Mouse (Mus musculus) cerebellum, postnatal 36 days (tissue): ENCODE data around the gene Tap2.

Experiments
- DNase-seq, 2 experiments: peaks; one replicate each; pipeline ENCODE4 v3.0.0; 2021 to 2022; ENCODE audit warnings: mixed read lengths in 2 of 2

Gene Tap2

GRCm38 (mm10) chr17:34196941-34197894, 6.1 kb upstream of the Tap2 start, which contains the start of gene Psmb8:
Psmb8 (plus strand) TSS chr17:34197721.
- peak; percentile 78 to 79 for DNase-seq

GRCm38 (mm10) chr17:34197904-34198520, 5.3 kb upstream of the Tap2 start:
- no peak for DNase-seq

- no peak for DNase-seq
Measured at GRCm38 (mm10) chr17:34198521-34198912, 4.8 kb upstream of the Tap2 start.

- no peak for DNase-seq
Measured at GRCm38 (mm10) chr17:34199050-34199619, 4.2 kb upstream of the Tap2 start.

GRCm38 (mm10) chr17:34200047-34200446, 3.3 kb upstream of the Tap2 start:
- no peak for DNase-seq

GRCm38 (mm10) chr17:34200772-34201505, 2.4 kb upstream of the Tap2 start:
- no peak for DNase-seq

- DNase-seq, result no peak
Measured at GRCm38 (mm10) chr17:34201506-34202055, 1.7 kb upstream of the Tap2 start.

GRCm38 (mm10) chr17:34202760-34203442, 426 bp upstream of the Tap2 start:
- no peak for DNase-seq

- peak; percentile 81 to 84 for DNase-seq
Measured at GRCm38 (mm10) chr17:34204303-34205010, 1.1 kb downstream of the Tap2 start.

GRCm38 (mm10) chr17:34205021-34205745, 1.9 kb downstream of the Tap2 start:
- DNase-seq, result no peak

- no peak for DNase-seq
Measured at GRCm38 (mm10) chr17:34205746-34206176, 2.4 kb downstream of the Tap2 start.

- no peak for DNase-seq
Measured at GRCm38 (mm10) chr17:34206731-34207130, 3.4 kb downstream of the Tap2 start.

GRCm38 (mm10) chr17:34207456-34207855, 4.1 kb downstream of the Tap2 start:
- no peak for DNase-seq

- no peak for DNase-seq
Measured at GRCm38 (mm10) chr17:34207866-34208265, 4.5 kb downstream of the Tap2 start.

GRCm38 (mm10) chr17:34208421-34208820, 5.1 kb downstream of the Tap2 start:
- no peak for DNase-seq

GRCm38 (mm10) chr17:34209680-34210079, 6.4 kb downstream of the Tap2 start:
- DNase-seq, result no peak

GRCm38 (mm10) chr17:34210599-34210998, 7.3 kb downstream of the Tap2 start:
- DNase-seq, result no peak

GRCm38 (mm10) chr17:34211746-34212365, 8.5 kb downstream of the Tap2 start:
- no peak for DNase-seq

- DNase-seq, result no peak
Measured at GRCm38 (mm10) chr17:34213936-34214335, 10.6 kb downstream of the Tap2 start.

GRCm38 (mm10) chr17:34215176-34215575, 11.8 kb downstream of the Tap2 start:
- DNase-seq, result no peak
